Mouse (Mus musculus): ENCODE measurements at regions not wholly inside any gene's neighbourhood (a gene's known extent, or its start where the extent isn't known, plus 50 kb on each side); places are given as distances from the start of the nearest gene placed in this dataset.

GRCm38 (mm10) chr2:131801212-131801611 is 58.3 kb downstream of the Erv3 start:
- no peak for TF ChIP-seq CTCF (IDR thresholded peaks at IDR 0.05)
- no peak for DNase-seq
- intact Hi-C loops (cut with DNase I) = no loop called here
- H3K27ac ChIP-seq = no peak overlapping the region
- no peak overlapping the region for H3K4me3 ChIP-seq

DNA sequence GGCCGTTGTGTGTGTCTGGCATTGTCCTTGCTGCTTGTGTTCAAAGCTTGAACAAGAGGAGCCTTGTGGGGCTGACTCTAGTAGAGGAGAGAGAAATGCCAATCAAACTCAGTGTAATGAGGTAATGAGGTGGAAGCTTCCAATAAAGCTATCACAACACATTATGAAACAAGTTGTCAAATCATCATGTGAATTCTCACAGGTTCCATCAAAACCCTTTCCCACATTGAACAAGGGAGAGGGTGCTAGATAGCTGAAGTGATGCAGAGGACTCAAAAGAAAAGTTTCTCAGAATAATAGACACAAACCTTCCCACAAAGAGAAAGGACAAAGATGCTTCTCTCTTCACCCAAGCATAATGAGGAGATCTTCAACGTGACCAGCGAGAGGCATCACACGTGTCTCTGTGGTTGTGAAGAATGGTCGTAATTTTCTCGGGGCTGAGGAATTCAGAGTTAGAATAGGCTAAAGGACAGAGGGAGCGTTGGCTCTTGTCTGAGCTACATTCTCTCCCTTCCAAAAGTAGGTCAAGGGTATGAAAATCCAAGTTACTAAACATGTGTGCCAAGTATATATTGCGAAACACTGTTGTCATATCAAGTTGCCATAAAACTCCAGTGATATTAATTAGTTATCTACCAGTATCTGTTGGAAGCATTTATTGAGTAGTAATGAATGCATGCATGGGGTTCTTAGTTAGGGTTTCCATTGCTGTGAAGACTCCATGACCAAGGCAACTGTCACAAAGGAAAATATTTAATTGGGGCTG is 59.2 kb downstream of the Erv3 start:
- Histone ChIP-seq H3K27ac (no peak overlapping the region), H3K4me3 (no peak overlapping the region)
- intact Hi-C loops (cut with DNase I) = no loop called here
- no peak for DNase-seq
- no peak for TF ChIP-seq CTCF (IDR thresholded peaks at IDR 0.05)

DNA sequence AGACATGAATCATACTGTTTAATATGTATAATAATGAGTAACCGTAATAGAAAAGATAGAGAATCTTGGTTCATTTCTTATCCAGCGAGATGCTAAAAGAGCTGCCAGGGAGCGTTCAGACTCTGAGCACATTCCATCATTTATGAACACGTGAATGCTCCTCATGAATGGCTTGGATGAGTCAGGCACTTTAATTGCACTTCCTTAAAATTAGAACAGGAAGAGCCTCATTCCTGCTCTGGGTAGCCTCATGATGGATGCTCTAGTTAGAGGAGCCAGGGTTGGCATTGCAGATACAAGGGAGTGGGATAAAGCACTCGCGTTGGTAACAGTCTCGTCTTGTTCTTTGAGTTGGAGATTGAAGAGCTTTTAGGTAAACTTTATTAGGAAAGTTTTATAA is 60.1 kb downstream of the Erv3 start:
- H3K27ac ChIP-seq = no peak overlapping the region
- H3K4me3 ChIP-seq = no peak overlapping the region
- DNase-seq = no peak
- no peak for TF ChIP-seq CTCF (IDR thresholded peaks at IDR 0.05)
- intact Hi-C loops (cut with DNase I) = no loop called here

DNA sequence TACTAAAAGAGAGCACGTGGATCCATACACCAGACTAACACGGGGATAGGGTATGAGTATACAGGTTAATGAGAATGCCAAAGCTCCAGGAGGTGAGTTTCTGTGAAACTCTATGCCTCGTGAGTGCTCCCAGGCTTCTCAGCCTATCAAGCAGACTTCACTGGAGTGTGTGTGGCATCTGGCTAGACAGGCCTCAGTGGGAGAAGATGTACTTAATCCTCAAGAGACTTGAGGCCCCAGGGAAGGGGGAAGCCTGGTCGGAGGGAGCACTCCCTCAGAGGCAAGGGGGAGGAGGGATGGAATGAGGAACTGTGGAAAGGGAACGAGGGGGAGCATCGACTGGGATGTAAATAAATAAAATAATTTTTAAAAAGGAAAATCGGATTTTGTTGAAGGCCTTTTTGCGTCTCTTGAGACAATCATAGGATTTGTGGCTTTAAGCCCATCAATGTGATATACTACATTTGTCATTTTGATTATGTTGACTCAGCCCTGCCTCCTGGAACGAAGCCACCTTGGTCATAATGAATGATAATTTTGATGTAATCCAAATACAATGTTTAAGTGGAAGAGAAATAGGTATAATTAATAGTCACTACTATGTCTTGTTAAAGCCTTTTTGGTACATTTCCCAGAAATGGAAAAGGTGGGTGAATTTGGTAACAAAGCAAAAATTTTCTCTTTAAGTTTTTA is 62.4 kb downstream of the Erv3 start:
- no peak overlapping the region for H3K4me3 ChIP-seq
- no peak overlapping the region for H3K27ac ChIP-seq
- intact Hi-C loops (cut with DNase I) = no loop called here
- TF ChIP-seq CTCF (IDR thresholded peaks at IDR 0.05) = no peak
- DNase-seq = no peak

- DNase-seq = no peak
Measured at GRCm38 (mm10) chr2:131775381-131775780, 84.2 kb downstream of the Erv3 start.

DNA sequence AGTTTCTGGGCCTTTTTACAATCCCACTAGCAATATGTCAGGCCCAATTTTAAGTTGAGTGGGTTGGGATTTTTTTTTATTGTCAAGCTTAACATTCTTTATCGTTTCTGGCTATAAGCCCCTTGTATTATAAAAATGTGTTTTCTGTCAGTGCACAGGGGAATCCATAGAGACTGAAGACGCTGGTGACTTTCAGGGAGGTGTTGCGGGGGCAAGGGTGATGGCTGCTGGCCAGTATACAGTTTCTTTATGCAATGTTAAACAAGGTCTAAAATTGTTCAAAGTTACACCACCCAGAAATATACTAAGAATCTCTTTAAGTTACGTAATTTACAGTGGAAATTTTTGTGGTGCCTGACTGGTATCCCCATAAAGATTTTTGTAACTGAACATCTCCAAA is 85.9 kb downstream of the Erv3 start:
- H3K27ac ChIP-seq = no peak overlapping the region
- no peak for DNase-seq
- no peak for TF ChIP-seq CTCF (IDR thresholded peaks at IDR 0.05)
- H3K4me3 ChIP-seq = no peak overlapping the region
- intact Hi-C loops (cut with DNase I) = loop anchor here (5.0 kb wide), 1 partner anchor 226 kb away; no protein-coding TSS in a partner anchor

More at GRCm38 (mm10) chr2:131775381-131775780, 84.2 kb downstream of the Erv3 start:
- intact Hi-C loops (cut with DNase I) = no loop called here
- H3K27ac ChIP-seq = no peak overlapping the region
- H3K4me3 ChIP-seq = no peak overlapping the region
- TF ChIP-seq CTCF (IDR thresholded peaks at IDR 0.05) = no peak

- H3K4me3 ChIP-seq = no peak overlapping the region
- DNase-seq = no peak
- TF ChIP-seq CTCF (IDR thresholded peaks at IDR 0.05) = no peak
- no peak overlapping the region for H3K27ac ChIP-seq
- intact Hi-C loops (cut with DNase I) = loop anchor here (1.0 to 5.0 kb wide), 2 partner anchors 210 to 225 kb away; partner anchors contain the start of gene Adra1d
Measured at GRCm38 (mm10) chr2:131772163-131772562, 87.4 kb downstream of the Erv3 start.

- Histone ChIP-seq H3K27ac (no peak overlapping the region), H3K4me3 (no peak overlapping the region)
- DNase-seq = peak; percentile 58
- peak; percentile 72 for TF ChIP-seq CTCF (IDR thresholded peaks at IDR 0.05)
- intact Hi-C loops (cut with DNase I) = loop anchor here (5.0 kb wide), 1 partner anchor 224 kb away; no protein-coding TSS in a partner anchor
Measured at GRCm38 (mm10) chr2:131770852-131771251, 88.7 kb downstream of the Erv3 start.

- no peak overlapping the region for H3K4me3 ChIP-seq
- no peak for DNase-seq
- H3K27ac ChIP-seq = no peak overlapping the region
- TF ChIP-seq CTCF (IDR thresholded peaks at IDR 0.05) = no peak
- intact Hi-C loops (cut with DNase I) = loop anchor here (5.0 kb wide), 1 partner anchor 222 kb away; no protein-coding TSS in a partner anchor
Measured at GRCm38 (mm10) chr2:131769656-131770210, 89.8 kb downstream of the Erv3 start.

DNA sequence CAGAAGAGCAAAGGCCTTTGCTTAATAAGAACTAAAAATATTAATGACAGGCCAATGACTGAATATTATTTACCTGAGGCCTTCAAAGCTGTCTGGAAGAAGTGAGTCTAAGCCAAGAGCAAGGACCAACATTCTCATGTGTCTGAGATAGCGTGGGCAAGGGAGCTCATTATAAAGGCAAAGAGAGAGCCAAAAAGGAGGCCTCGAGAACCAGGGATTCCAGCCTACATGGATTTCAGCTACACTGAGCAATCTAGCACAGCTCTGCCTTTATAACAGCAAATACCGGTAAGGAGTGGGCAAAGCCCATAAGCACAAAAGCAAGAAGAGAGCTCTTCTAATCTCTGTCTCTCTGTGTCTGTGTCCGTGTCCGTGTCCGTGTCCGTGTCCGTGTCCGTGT is 93.0 kb downstream of the Erv3 start:
- Histone ChIP-seq H3K4me3 (no peak overlapping the region), H3K27ac (no peak overlapping the region)
- no peak for DNase-seq
- intact Hi-C loops (cut with DNase I) = no loop called here
- TF ChIP-seq CTCF (IDR thresholded peaks at IDR 0.05) = no peak

GRCm38 (mm10) chr2:131761507-131761906 is 98.0 kb downstream of the Erv3 start:
- H3K4me3 ChIP-seq = no peak overlapping the region
- no peak for DNase-seq
- TF ChIP-seq CTCF (IDR thresholded peaks at IDR 0.05) = no peak
- intact Hi-C loops (cut with DNase I) = no loop called here
- no peak overlapping the region for H3K27ac ChIP-seq

- intact Hi-C loops (cut with DNase I) = no loop called here
- no peak for TF ChIP-seq CTCF (IDR thresholded peaks at IDR 0.05)
- Histone ChIP-seq H3K27ac (no peak overlapping the region), H3K4me3 (no peak overlapping the region)
- DNase-seq = no peak
Measured at GRCm38 (mm10) chr2:131757183-131757903, 102.2 kb downstream of the Erv3 start.

Data from gastrocnemius, adult 2 months (tissue).